Mouse (Mus musculus) midbrain, embryonic 12.5 days (tissue): ENCODE measurements around the gene Zfp1. TPM values are rescaled to one million over a fixed set of nuclear protein-coding genes. Genes with fewer than 3 reads are reported as not detected.

Experiments
- ATAC-seq: fragments of 200-750 bp; cut with Nextera tagmentation; 2 replicates; pipeline ENCODE4 v1.8.0; 2017; ENCODE audit warnings: low read depth, moderate TSS enrichment, moderate library complexity; ENCODE audit not compliant: low FRiP score
- H3K27ac ChIP-seq: fragments of 300-500 bp; sonication (generic); replicated peaks from 2 replicates; pipeline ENCODE4 v1.5.1; 2016; ENCODE audit warnings: mild to moderate bottlenecking
- H3K27me3 ChIP-seq: fragments of 300-500 bp; sonication (generic); 2 replicates; pipeline ENCODE4 v1.6.1; 2016; ENCODE audit warnings: mild to moderate bottlenecking
- H3K36me3 ChIP-seq: fragments of 300-500 bp; sonication (generic); 2 replicates; pipeline ENCODE4 v1.6.1; 2016
- H3K4me1 ChIP-seq: fragments of 300-500 bp; sonication (generic); 2 replicates; pipeline ENCODE4 v1.6.1; 2016
- H3K4me2 ChIP-seq: fragments of 300-500 bp; sonication (generic); replicated peaks from 2 replicates; pipeline ENCODE4 v1.6.1; 2016; ENCODE audit warnings: mild to moderate bottlenecking, moderate library complexity
- H3K4me3 ChIP-seq: fragments of 300-500 bp; sonication (generic); 2 replicates; pipeline ENCODE4 v1.5.1; 2016; ENCODE audit warnings: mild to moderate bottlenecking
- H3K9ac ChIP-seq: fragments of 300-500 bp; sonication (generic); replicated peaks from 2 replicates; pipeline ENCODE4 v1.6.1; 2016; ENCODE audit warnings: mild to moderate bottlenecking, moderate library complexity
- H3K9me3 ChIP-seq: fragments of 300-500 bp; sonication (generic); 2 replicates; pipeline ENCODE4 v1.6.1; 2016; ENCODE audit warnings: mild to moderate bottlenecking
- WGBS: fragments of 180-500 bp; shearing (Covaris S2); methylation state at CpG from one replicate; pipeline ENCODE4 v1.1.7; 2016; 5-methylcytosine and 5-hydroxymethylcytosine counted together
- polyA plus RNA-seq: library from polyadenylated mRNA; unstranded; fragments of >200 nt; fragmentation: Nextera tagmentation; extraction: Ambion mirVana; gene quantifications from 2 replicates; pipeline ENCODE4 v1.2.1, GENCODE M21; 2016

Zfp1 gene
- polyA plus RNA-seq, 1 experiment from 2014 or later: 24.3 TPM

DNA sequence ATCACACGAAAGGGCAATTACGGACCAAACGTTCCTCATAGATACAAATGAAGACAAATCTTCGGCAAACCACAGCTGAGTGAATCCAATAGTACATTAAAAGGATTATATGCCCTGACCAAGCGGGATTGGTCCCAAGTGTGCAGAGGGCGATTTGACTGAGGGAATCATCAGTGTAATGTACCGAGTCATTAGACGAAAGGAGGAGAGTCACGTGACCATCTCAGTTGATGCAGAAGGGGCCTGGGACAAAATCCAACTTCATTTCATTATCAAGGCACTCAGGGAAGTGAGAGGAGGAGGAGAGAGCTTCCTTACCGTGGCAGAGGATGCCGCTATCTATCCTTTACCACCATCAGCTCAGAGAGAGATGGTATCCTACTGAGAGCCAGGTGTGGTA, 38.0 kb downstream of the Zfp1 start:
- Histone ChIP-seq H3K4me2 (no peak overlapping the region), H3K9me3 (no peaks in the 10 kb centered on the region), H3K9ac (no peak overlapping the region), H3K36me3 (no peaks in the 10 kb centered on the region), H3K27me3 (no peaks in the 10 kb centered on the region), H3K27ac (no peak overlapping the region), H3K4me3 (no peak overlapping the region), H3K4me1 (no peaks in the 10 kb centered on the region)
- no peak for ATAC-seq
- 71% methylated on average over 11 of the region's 11 CpGs for WGBS

GRCm38 (mm10) chr8:111682521-111682920, 39.3 kb downstream of the Zfp1 start:
- no peak for ATAC-seq
- 28% methylated on average over 9 of the region's 9 CpGs for WGBS
- Histone ChIP-seq H3K4me3 (no peak overlapping the region), H3K36me3 (no peaks in the 10 kb centered on the region), H3K4me2 (no peak overlapping the region), H3K9me3 (no peaks in the 10 kb centered on the region), H3K4me1 (no peaks in the 10 kb centered on the region), H3K9ac (no peak overlapping the region), H3K27ac (no peak overlapping the region), H3K27me3 (no peaks in the 10 kb centered on the region)

- Histone ChIP-seq H3K36me3 (no peaks in the 10 kb centered on the region), H3K27me3 (no peaks in the 10 kb centered on the region), H3K4me1 (no peaks in the 10 kb centered on the region), H3K9ac (no peak overlapping the region), H3K27ac (no peak overlapping the region), H3K4me2 (no peak overlapping the region), H3K4me3 (no peak overlapping the region), H3K9me3 (no peaks in the 10 kb centered on the region)
- 87% methylated on average over 13 of the region's 13 CpGs for WGBS
- ATAC-seq: no peak
These were observed 43.7 kb downstream of the Zfp1 start for GRCm38 (mm10) chr8:111686881-111687280.

DNA sequence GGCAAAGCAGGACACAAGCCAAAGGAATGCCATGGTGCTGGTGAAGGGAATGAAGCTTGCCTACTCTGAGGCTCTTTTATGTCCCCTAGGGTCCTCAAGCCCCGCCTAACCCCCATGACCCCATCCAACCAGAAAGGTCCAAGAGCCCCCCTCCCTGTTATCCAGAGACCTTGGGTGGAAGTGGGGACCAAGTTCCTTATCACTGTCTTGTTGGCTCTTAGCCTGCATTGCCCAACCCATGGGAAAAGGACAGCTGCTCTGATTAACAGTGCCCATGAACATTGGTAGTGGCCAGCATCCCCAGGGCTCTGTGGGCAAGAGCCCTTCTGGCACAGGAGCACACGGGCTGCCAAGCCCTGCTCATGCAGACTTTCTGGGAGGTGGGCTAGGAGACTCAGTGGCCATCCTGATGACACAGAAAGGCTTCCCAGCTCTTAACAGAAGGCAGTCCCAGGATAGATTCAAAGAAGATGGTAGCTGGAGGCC, 47.8 kb downstream of the Zfp1 start, which contains the start of gene Ctrb1:
Ctrb1 (minus strand) TSS at position 51 of the 486 bp plus-strand sequence.
- no peak for ATAC-seq
- H3K4me1 ChIP-seq: 0 out of 2 replicates have a peak, but pooled peaks cover 2% of the 10 kb centered on the region
- H3K36me3 ChIP-seq: no peaks in the 10 kb centered on the region
- H3K27ac ChIP-seq: no peak within 1 kb of the TSS
- H3K4me2 ChIP-seq: no peak within 1 kb of the TSS
- no peaks in the 10 kb centered on the region for H3K27me3 ChIP-seq
- H3K4me3 ChIP-seq: no peak within 1 kb of the TSS
- WGBS: 78% methylated on average over 2 of the region's 2 CpGs
- H3K9me3 ChIP-seq: no peaks in the 10 kb centered on the region
- no peak within 1 kb of the TSS for H3K9ac ChIP-seq

DNA sequence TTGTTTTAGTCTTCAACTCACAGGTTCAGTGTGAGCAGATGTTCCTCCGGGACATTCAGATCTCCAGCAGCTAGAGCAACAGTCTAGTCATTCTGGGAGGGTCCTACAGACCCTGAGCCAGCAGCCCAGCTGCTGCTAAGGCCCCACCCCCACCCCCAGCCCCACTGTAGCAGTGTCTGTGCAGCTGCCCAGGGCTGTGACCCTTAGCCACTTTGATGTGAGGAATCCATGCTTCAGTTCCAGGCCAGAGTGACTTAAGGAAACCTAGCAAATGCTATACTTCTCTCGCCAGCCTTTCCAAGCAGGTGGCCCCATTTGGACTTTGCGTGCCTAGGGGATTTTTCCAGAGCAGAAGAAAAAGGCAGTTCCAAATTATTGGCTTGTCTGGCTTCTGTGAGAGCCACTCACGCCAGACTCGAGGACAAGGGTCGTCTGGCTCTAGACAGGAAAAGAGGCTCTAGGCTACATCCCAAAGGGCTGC, 50.1 kb downstream of the Zfp1 start:
- Histone ChIP-seq H3K9ac (no peak overlapping the region), H3K4me2 (no peak overlapping the region), H3K4me1 (0 out of 2 replicates have a peak, but pooled peaks cover 2% of the 10 kb centered on the region), H3K9me3 (no peaks in the 10 kb centered on the region), H3K4me3 (no peak overlapping the region), H3K27ac (no peak overlapping the region), H3K27me3 (no peaks in the 10 kb centered on the region), H3K36me3 (no peaks in the 10 kb centered on the region)
- 68% methylated on average over 6 of the region's 6 CpGs for WGBS
- ATAC-seq: no peak

DNA sequence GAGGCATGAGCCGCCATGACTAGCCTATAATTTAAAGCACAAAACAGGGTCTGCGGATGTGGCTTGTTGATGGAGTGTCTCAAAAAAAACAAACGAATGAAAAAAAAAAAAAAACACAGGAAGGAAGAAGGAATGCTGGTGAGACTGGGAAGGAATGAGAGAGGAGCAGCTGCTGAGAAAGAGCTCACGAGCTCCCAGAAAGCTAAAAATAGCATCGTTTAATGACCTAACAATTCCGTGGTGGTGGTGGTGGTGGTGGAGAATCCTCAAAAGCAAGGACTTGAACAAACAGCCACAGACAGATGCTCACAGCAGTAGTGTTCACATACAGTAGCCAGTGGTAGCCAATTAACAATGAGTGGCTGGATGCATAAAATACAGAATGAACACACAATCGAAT, 52.2 kb downstream of the Zfp1 start:
- Histone ChIP-seq H3K9ac (no peak overlapping the region), H3K9me3 (no peaks in the 10 kb centered on the region), H3K4me3 (no peak overlapping the region), H3K4me2 (no peak overlapping the region), H3K36me3 (no peaks in the 10 kb centered on the region), H3K27ac (no peak overlapping the region), H3K4me1 (0 out of 2 replicates have a peak, but pooled peaks cover 2% of the 10 kb centered on the region), H3K27me3 (no peaks in the 10 kb centered on the region)
- no peak for ATAC-seq
- 75% methylated on average over 7 of the region's 7 CpGs for WGBS

DNA sequence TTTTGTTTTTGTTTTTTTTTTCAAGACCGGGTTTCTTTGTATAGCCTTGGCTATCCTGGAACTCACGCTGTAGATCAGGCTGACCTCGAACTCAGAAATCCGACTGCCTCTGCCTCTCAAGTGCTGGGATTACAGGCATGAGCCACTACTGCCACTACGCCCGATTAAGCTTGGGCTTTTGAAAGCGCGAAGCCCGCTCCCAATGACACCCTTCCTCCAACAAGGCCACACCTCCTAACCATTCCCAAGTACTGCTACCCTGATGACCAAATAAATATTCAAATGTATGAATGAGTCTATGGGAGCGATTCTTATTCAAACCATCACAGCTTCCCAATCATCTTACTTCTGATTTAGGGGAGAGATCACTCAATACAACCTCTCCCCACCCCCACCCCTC, 54.5 kb downstream of the Zfp1 start:
- 81% methylated on average over 10 of the region's 10 CpGs for WGBS
- no peak overlapping the region for H3K27ac ChIP-seq
- H3K4me3 ChIP-seq: no peak overlapping the region
- H3K9me3 ChIP-seq: no peaks in the 10 kb centered on the region
- no peak overlapping the region for H3K4me2 ChIP-seq
- H3K27me3 ChIP-seq: no peaks in the 10 kb centered on the region
- no peak for ATAC-seq
- H3K36me3 ChIP-seq: no peaks in the 10 kb centered on the region
- no peak overlapping the region for H3K9ac ChIP-seq
- H3K4me1 ChIP-seq: 0 out of 2 replicates have a peak, but pooled peaks cover 2% of the 10 kb centered on the region

- no peak overlapping the region for H3K4me3 ChIP-seq
- H3K4me2 ChIP-seq: no peak overlapping the region
- H3K4me1 ChIP-seq: no peaks in the 10 kb centered on the region
- WGBS: 44% methylated on average over 1 of the region's 1 CpGs
- H3K9me3 ChIP-seq: no peaks in the 10 kb centered on the region
- H3K27me3 ChIP-seq: no peaks in the 10 kb centered on the region
- H3K36me3 ChIP-seq: no peaks in the 10 kb centered on the region
- no peak overlapping the region for H3K9ac ChIP-seq
- no peak for ATAC-seq
- H3K27ac ChIP-seq: no peak overlapping the region
These were observed 55.8 kb downstream of the Zfp1 start for GRCm38 (mm10) chr8:111699035-111699434.

DNA sequence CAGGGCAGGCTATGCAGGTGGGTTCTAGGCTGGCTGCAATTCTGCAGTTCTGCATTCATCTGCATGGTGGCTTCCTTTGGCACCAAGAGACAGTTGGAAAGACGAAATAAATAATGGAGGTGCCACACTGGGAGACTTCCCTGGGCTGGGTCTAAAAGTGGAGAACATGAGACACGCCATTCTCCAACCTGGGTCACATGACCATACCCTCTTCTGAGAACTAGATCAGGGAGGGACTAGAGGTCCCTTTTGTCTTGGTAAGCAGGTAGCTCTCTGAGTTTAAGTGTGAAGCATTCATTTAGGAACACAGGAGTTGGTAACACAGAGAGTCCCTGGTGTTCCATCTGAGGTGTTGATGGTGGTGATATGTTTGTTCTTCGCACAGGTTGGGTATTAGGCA, 57.0 kb downstream of the Zfp1 start:
- no peak overlapping the region for H3K27ac ChIP-seq
- no peak overlapping the region for H3K9ac ChIP-seq
- H3K27me3 ChIP-seq: no peaks in the 10 kb centered on the region
- H3K4me1 ChIP-seq: no peaks in the 10 kb centered on the region
- H3K4me3 ChIP-seq: no peak overlapping the region
- no peaks in the 10 kb centered on the region for H3K9me3 ChIP-seq
- no peaks in the 10 kb centered on the region for H3K36me3 ChIP-seq
- ATAC-seq: no peak
- H3K4me2 ChIP-seq: no peak overlapping the region
- WGBS: 81% methylated on average over 3 of the region's 3 CpGs

GRCm38 (mm10) chr8:111700740-111701139, 57.5 kb downstream of the Zfp1 start:
- H3K4me3 ChIP-seq: no peak overlapping the region
- H3K36me3 ChIP-seq: no peaks in the 10 kb centered on the region
- no peak overlapping the region for H3K9ac ChIP-seq
- no peak overlapping the region for H3K4me2 ChIP-seq
- no peak for ATAC-seq
- H3K27ac ChIP-seq: no peak overlapping the region
- no peaks in the 10 kb centered on the region for H3K27me3 ChIP-seq
- no peaks in the 10 kb centered on the region for H3K9me3 ChIP-seq
- 90% methylated on average over 5 of the region's 5 CpGs for WGBS
- no peaks in the 10 kb centered on the region for H3K4me1 ChIP-seq

DNA sequence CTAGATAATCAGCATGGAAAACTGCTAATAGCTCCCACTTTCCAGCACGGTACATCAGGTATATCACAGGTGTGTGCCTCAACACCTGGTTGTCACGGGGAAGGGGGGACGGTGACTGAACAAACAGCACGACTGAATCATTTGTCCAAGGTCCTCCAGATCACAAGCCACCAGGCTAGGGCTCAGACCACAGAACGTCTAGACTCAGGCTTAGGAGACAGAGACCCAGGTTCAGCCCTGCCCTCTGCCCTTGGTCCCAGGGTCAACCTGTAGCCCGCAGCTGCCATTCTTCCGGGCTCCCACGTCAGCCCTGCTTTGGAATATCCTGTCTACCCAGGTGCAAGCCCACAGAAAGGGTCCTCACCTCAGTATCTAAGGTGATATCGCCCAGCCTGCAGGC, 58.2 kb downstream of the Zfp1 start:
- Histone ChIP-seq H3K4me3 (no peak overlapping the region), H3K4me1 (no peaks in the 10 kb centered on the region), H3K36me3 (no peaks in the 10 kb centered on the region), H3K27me3 (no peaks in the 10 kb centered on the region), H3K9me3 (no peaks in the 10 kb centered on the region), H3K27ac (no peak overlapping the region), H3K9ac (no peak overlapping the region), H3K4me2 (no peak overlapping the region)
- WGBS: 84% methylated on average over 9 of the region's 9 CpGs
- no peak for ATAC-seq

DNA sequence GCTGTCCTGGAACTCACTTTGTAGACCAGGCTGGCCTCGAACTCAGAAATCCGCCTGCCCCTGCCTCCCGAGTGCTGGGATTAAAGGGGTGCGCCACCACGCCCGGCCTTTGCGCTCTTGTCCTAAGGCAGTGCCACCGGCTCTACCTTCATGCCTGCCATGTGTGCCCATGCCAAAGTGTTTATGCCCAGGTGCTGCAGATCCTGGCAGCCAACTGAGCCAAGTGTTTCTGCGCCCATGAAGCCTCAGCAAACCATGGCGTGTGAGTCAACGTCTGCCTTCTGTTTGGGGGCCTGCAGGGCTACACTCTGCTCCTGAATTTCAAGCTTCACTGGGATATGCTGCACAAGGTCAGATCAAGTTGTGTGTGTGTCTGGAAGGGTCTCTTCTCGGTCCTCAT, 61.4 kb downstream of the Zfp1 start:
- Histone ChIP-seq H3K27ac (no peak overlapping the region), H3K36me3 (peaks cover 10% of the 10 kb centered on the region), H3K4me1 (no peaks in the 10 kb centered on the region), H3K27me3 (no peaks in the 10 kb centered on the region), H3K4me2 (no peak overlapping the region), H3K4me3 (no peak overlapping the region), H3K9me3 (no peaks in the 10 kb centered on the region), H3K9ac (no peak overlapping the region)
- 91% methylated on average over 12 of the region's 12 CpGs for WGBS
- ATAC-seq: no peak

DNA sequence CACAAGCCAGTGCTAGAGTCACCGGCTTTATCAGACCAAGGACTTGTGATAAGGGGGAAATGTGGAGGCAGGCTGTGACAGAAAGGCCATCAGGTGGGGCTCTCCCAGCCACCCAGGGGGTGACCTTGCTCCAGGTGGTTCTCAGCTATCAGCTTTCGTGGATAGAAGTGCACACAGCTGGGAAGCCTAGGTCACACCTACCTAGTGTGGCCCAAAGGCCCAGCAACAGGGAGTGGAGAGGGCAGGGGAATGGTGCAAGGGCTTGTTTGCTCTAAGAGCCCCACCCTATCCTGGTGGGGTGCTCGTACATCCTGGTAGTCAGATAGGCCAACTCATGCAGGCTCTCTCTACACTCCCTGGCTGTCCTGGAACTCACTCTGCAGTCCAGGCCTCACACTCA, 62.0 kb downstream of the Zfp1 start:
- H3K4me1 ChIP-seq: no peaks in the 10 kb centered on the region
- no peak overlapping the region for H3K4me2 ChIP-seq
- no peak for ATAC-seq
- H3K27ac ChIP-seq: no peak overlapping the region
- no peaks in the 10 kb centered on the region for H3K27me3 ChIP-seq
- no peaks in the 10 kb centered on the region for H3K9me3 ChIP-seq
- peaks cover 16% of the 10 kb centered on the region for H3K36me3 ChIP-seq
- no peak overlapping the region for H3K4me3 ChIP-seq
- WGBS: 81% methylated on average over 3 of the region's 3 CpGs
- H3K9ac ChIP-seq: no peak overlapping the region
